Mouse (Mus musculus): Measurements from ENCODE around the gene Olfr1120.
"Not testable (repeated sequence)": the region's sequence is repeated elsewhere in the genome, so short reads cannot be mapped to it uniquely, and the experiment has no call there.

Gene Olfr1120

GRCm38 (mm10) chr2:87354515-87354914 is at the start of gene Olfr1120:
Gene Olfr1120 (plus strand): TSS chr2:87354815.
- DNase-seq (ENCODE audit: inconsistent age in 2 of 2, low spot score in 1 of 2) = no peak

- no peak for DNase-seq (ENCODE audit: inconsistent age in 2 of 2, low spot score in 1 of 2)
Measured at GRCm38 (mm10) chr2:87307281-87307680, 47.3 kb upstream of the Olfr1120 start, which contains the start of gene Olfr1118. Gene Olfr1118 (plus strand): TSS chr2:87307581.

- DNase-seq (ENCODE audit: inconsistent age in 2 of 2, low spot score in 1 of 2) = not testable (repeated sequence)
Measured at GRCm38 (mm10) chr2:87360121-87360520, 5.5 kb downstream of the Olfr1120 start.

- DNase-seq (ENCODE audit: inconsistent age in 2 of 2, low spot score in 1 of 2) = no peak
Measured at GRCm38 (mm10) chr2:87369595-87369994, 15.0 kb downstream of the Olfr1120 start, which contains the start of gene Olfr1121. Gene Olfr1121 (plus strand): TSS chr2:87369895.

- no peak for DNase-seq (ENCODE audit: inconsistent age in 2 of 2, low spot score in 1 of 2)
Measured at GRCm38 (mm10) chr2:87371726-87372125, 17.1 kb downstream of the Olfr1120 start.

- no peak for DNase-seq (ENCODE audit: inconsistent age in 2 of 2, low spot score in 1 of 2)
Measured at GRCm38 (mm10) chr2:87383935-87384334, 29.3 kb downstream of the Olfr1120 start.

- no peak for DNase-seq (ENCODE audit: inconsistent age in 2 of 2, low spot score in 1 of 2)
Measured at GRCm38 (mm10) chr2:87385549-87385948, 30.9 kb downstream of the Olfr1120 start, which contains the start of gene Olfr1122. Gene Olfr1122 (plus strand): TSS chr2:87385849.

GRCm38 (mm10) chr2:87393605-87394004 is 39.0 kb downstream of the Olfr1120 start:
- DNase-seq (ENCODE audit: inconsistent age in 2 of 2, low spot score in 1 of 2) = not testable (repeated sequence)

- not testable (repeated sequence) for DNase-seq (ENCODE audit: inconsistent age in 2 of 2, low spot score in 1 of 2)
Measured at GRCm38 (mm10) chr2:87394686-87395085, 40.1 kb downstream of the Olfr1120 start.

All from adrenal gland, adult (tissue).